Mouse (Mus musculus) forebrain, embryonic 13.5 days (tissue): ENCODE results near the gene Gm7579. TPM values are rescaled to one million over a fixed set of nuclear protein-coding genes. Genes with fewer than 3 reads are reported as not detected.
"Not testable (repeated sequence)": the region's sequence is repeated elsewhere in the genome, so short reads cannot be mapped to it uniquely, and the experiment has no call there.

ENCODE experiments used
- ATAC-seq: fragments of 200-750 bp; cut with Nextera tagmentation; 2 replicates; pipeline ENCODE4 v1.8.0; 2017
- H3K27ac ChIP-seq: fragments of 300-500 bp; sonication (generic); 2 replicates; pipeline ENCODE4 v1.5.1; 2015; ENCODE audit warnings: inconsistent platforms, mild to moderate bottlenecking, moderate library complexity
- H3K27me3 ChIP-seq: fragments of 300-500 bp; sonication (generic); 2 replicates; pipeline ENCODE4 v1.6.1; 2015; ENCODE audit warnings: mild to moderate bottlenecking, inconsistent platforms
- H3K36me3 ChIP-seq: fragments of 300-500 bp; sonication (generic); 2 replicates; pipeline ENCODE4 v1.6.1; 2015; ENCODE audit warnings: mild to moderate bottlenecking, inconsistent platforms; ENCODE audit not compliant: poor library complexity, severe bottlenecking
- H3K4me1 ChIP-seq: fragments of 300-500 bp; sonication (generic); 2 replicates; pipeline ENCODE4 v1.6.1; 2015; ENCODE audit warnings: inconsistent platforms
- H3K4me2 ChIP-seq: fragments of 300-500 bp; sonication (generic); 2 replicates; pipeline ENCODE4 v1.6.1; 2015; ENCODE audit warnings: inconsistent platforms, mild to moderate bottlenecking, moderate library complexity
- H3K4me3 ChIP-seq: fragments of 300-500 bp; sonication (generic); 2 replicates; pipeline ENCODE4 v1.5.1; 2015; ENCODE audit warnings: mild to moderate bottlenecking, inconsistent platforms
- H3K9ac ChIP-seq: fragments of 300-500 bp; sonication (generic); 2 replicates; pipeline ENCODE4 v1.6.1; 2015; ENCODE audit warnings: mild to moderate bottlenecking, inconsistent platforms
- H3K9me3 ChIP-seq: fragments of 300-500 bp; sonication (generic); replicated peaks from 2 replicates; pipeline ENCODE4 v1.6.1; 2016; ENCODE audit warnings: inconsistent platforms
- WGBS: fragments of 180-500 bp; shearing (Covaris S2); methylation state at CpG from one replicate; pipeline ENCODE4 v1.1.7; 2015; 5-methylcytosine and 5-hydroxymethylcytosine counted together
- polyA plus RNA-seq: library from polyadenylated mRNA; unstranded; fragments of >200 nt; fragmentation: Nextera tagmentation; extraction: Ambion mirVana; gene quantifications from 2 replicates; pipeline ENCODE4 v1.2.1, GENCODE M21; 2015

Gm7579 gene
- polyA plus RNA-seq: not detected in 2 replicates

DNA sequence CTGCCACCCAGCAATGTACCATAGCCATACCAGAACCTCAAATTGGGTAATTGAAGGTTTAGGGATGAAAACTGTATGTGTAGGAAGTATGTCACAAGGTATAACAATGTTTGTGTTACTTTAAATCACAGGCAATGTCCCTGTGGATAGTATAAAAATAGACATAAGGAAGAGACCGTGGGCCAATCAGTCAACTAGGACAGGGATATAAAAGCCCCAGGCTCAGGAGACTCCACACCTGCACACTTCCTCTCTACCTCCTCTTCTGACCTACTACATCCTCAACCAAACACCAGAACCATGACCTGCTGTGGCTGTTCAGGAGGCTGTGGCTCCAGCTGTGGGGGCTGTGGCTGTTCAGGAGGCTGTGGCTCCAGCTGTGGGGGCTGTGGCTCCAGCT lies at the start of gene Gm7579:
Gene Gm7579 (plus strand): TSS at position 301 of the 400 bp plus-strand sequence.
- Histone ChIP-seq H3K4me1 (no peaks in the 10 kb centered on the region), H3K4me3 (no peak within 1 kb of the TSS), H3K27ac (no peak within 1 kb of the TSS), H3K9me3 (no peaks in the 10 kb centered on the region), H3K36me3 (no peaks in the 10 kb centered on the region), H3K27me3 (no peaks in the 10 kb centered on the region), H3K9ac (no peak within 1 kb of the TSS), H3K4me2 (no peak within 1 kb of the TSS)
- 75% methylated on average over 1 of the region's 1 CpGs for WGBS
- no peak for ATAC-seq

DNA sequence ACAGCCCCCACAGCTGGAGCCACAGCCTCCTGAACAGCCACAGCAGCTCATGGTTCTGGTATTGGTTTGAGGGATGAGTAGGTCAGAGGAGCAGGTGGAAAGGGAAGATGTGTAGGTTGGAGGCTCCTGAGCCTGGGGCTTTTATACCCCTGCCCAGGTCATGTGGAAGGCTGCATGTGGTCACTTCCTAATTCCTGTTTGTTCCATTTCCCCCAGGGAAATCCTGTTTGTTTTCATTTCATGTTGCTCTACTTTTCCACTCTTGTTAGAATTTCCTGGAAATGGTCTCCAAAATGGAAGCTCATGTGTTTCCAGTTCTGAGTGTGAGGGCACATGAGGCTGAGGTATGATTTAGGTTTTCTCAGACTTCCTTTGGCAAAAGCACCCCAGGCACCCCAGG lies 46.0 kb upstream of the Gm7579 start, which contains the start of gene Gm4553:
Gene Gm4553 (minus strand): TSS at position 101 of the 400 bp plus-strand sequence.
- H3K27me3 ChIP-seq, H3K4me2 ChIP-seq, H3K9ac ChIP-seq, H3K27ac ChIP-seq, H3K36me3 ChIP-seq, H3K9me3 ChIP-seq, H3K4me3 ChIP-seq, ATAC-seq, H3K4me1 ChIP-seq: not testable (repeated sequence)

DNA sequence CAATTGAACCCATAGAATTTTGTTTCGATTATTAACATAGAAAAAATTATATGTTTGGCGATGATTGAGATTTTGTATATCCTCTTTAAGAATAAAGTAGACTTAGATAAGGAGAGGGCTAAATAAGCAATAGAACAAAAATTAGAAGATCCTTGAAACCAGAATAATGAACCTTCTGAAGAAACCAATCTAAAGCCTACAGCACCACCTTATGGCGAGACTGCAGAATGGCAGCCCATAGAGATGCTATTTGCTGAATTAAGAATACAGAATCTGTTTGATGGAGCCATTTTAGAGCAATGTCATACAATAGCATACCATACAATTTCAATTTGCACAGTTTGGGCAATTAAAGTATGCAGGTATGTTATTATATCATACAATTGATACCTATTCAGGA lies 41.8 kb upstream of the Gm7579 start:
- Histone ChIP-seq H3K9ac (no peak overlapping the region), H3K27ac (no peak overlapping the region), H3K36me3 (no peaks in the 10 kb centered on the region), H3K4me1 (no peaks in the 10 kb centered on the region), H3K4me2 (no peak overlapping the region), H3K4me3 (no peak overlapping the region), H3K9me3 (no peaks in the 10 kb centered on the region), H3K27me3 (no peaks in the 10 kb centered on the region)
- ATAC-seq: no peak
- 49% methylated on average over 3 of the region's 3 CpGs for WGBS

DNA sequence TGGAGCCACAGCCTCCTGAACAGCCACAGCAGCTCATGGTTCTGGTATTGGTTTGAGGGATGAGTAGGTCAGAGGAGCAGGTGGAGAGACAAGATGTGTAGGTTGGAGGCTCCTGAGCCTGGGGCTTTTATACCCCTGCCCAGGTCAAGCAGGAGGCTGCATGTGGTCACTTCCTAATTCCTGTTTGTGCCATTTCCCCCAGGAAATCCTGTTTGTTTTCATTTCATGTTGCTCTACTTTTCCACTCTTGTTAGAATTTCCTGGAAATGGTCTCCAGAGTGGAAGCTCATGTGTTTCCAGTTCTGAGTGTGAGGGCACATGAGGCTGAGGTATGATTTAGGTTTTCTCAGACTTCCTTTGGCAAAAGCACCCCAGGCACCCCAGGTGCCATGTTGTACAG lies 35.8 kb upstream of the Gm7579 start, which contains the start of gene Krtap5-2:
Gene Krtap5-2 (minus strand): TSS at position 101 of the 400 bp plus-strand sequence.
- H3K4me2 ChIP-seq, H3K9me3 ChIP-seq, H3K4me3 ChIP-seq, H3K36me3 ChIP-seq, H3K9ac ChIP-seq, H3K27ac ChIP-seq, H3K4me1 ChIP-seq, ATAC-seq, H3K27me3 ChIP-seq: not testable (repeated sequence)

DNA sequence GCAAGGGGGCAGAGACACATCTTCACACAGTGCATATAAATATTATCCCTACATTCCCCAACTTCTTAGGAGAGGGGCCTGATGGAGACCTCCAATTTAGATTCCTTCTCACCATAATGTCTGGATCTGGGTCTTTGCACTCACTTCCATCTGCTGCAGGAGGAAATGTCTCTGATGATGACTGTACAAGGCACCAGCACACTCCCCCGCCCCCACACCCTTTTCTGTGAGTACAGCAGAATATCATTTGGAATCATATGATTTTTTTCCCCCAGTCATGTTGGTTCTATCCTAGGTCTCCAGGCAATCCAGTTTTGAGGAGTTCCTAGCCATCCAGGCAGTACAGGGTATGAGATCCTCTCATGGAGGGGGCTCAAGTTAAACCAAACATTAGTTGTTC lies 33.0 kb upstream of the Gm7579 start:
- Histone ChIP-seq H3K4me3 (no peak overlapping the region), H3K9me3 (no peaks in the 10 kb centered on the region), H3K36me3 (no peaks in the 10 kb centered on the region), H3K4me1 (no peaks in the 10 kb centered on the region), H3K9ac (no peak overlapping the region), H3K27ac (no peak overlapping the region), H3K27me3 (no peaks in the 10 kb centered on the region), H3K4me2 (no peak overlapping the region)
- ATAC-seq: no peak
- 80% methylated on average over 1 of the region's 1 CpGs for WGBS

DNA sequence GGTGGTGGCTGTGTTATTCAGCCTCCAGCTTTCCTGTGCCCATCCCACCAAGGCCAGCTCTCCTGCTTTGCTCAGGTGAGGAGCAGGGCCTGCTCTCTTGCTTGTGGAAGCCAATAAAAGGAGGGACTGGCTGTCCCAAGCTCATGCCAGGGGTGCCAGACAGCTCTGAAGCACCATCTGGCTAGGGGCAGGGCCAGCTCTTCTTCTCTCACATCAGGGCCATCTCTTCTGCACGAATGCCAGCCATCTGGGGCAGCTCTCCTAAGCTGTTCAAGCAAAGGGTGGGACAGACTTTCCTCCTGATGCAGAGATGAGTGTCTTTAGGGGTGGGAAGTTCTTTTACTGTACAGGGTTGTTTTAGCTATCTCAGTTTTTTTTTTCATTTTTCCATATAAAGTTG lies 30.6 kb upstream of the Gm7579 start:
- no peak for ATAC-seq
- H3K36me3 ChIP-seq: no peaks in the 10 kb centered on the region
- H3K4me3 ChIP-seq: no peak overlapping the region
- WGBS: 43% methylated on average over 1 of the region's 1 CpGs
- no peak overlapping the region for H3K27ac ChIP-seq
- H3K9ac ChIP-seq: no peak overlapping the region
- no peak overlapping the region for H3K4me2 ChIP-seq
- H3K27me3 ChIP-seq: no peaks in the 10 kb centered on the region
- no peaks in the 10 kb centered on the region for H3K4me1 ChIP-seq
- no peaks in the 10 kb centered on the region for H3K9me3 ChIP-seq

DNA sequence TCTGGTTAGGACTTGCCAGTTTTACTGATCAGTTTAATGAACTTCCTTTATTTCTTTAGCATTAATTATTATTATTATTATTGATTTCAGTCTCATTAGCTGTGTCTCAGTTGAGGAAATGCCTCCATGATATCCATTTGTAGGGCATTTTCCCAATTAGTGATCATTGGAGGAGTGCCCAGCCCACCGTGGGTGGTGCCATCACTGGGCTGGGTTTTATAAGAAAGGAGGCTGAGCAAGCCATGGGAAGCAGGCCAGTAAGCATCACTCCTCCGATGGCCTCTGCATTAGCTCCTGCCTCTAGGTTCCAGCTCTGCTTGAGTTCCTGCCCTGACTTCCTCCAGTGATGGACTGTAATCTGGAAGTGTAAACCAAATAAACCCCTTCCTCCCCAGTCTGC lies 23.5 kb upstream of the Gm7579 start:
- H3K9me3 ChIP-seq: no peaks in the 10 kb centered on the region
- no peaks in the 10 kb centered on the region for H3K4me1 ChIP-seq
- H3K27ac ChIP-seq: no peak overlapping the region
- 52% methylated on average over 2 of the region's 2 CpGs for WGBS
- H3K4me3 ChIP-seq: no peak overlapping the region
- H3K36me3 ChIP-seq: no peaks in the 10 kb centered on the region
- no peak overlapping the region for H3K9ac ChIP-seq
- peaks cover 8% of the 10 kb centered on the region; the same call in 1 of the 2 replicates for H3K27me3 ChIP-seq
- H3K4me2 ChIP-seq: no peak overlapping the region
- ATAC-seq: no peak

DNA sequence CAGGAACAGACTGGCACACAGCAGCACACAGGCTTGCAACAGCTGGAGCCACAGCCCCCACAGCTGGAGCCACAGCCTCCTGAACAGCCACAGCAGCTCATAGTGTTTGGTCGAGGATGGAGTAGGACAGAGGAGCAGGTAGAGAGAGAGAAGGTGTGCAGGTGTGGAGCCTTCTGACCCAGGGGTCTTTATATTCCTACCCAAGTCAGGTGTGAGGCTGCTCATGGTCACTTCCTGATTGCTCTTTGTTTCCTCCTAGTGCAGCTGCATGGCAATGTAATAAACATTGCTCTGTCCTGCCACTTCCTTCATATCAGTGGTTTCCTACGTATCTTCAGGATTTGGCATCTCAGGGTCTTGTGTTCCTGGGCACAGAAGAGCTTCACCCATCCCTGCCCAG lies 21.4 kb upstream of the Gm7579 start, which contains the start of gene Gm10153:
Gene Gm10153 (minus strand): TSS at position 101 of the 400 bp plus-strand sequence.
- Histone ChIP-seq H3K9ac (no peak within 1 kb of the TSS), H3K27me3 (peaks cover 8% of the 10 kb centered on the region; the same call in 1 of the 2 replicates), H3K4me3 (no peak within 1 kb of the TSS), H3K27ac (no peak within 1 kb of the TSS), H3K36me3 (no peaks in the 10 kb centered on the region), H3K4me1 (no peaks in the 10 kb centered on the region), H3K4me2 (no peak within 1 kb of the TSS), H3K9me3 (no peaks in the 10 kb centered on the region)
- ATAC-seq: no peak
- 61% methylated on average over 2 of the region's 2 CpGs for WGBS

DNA sequence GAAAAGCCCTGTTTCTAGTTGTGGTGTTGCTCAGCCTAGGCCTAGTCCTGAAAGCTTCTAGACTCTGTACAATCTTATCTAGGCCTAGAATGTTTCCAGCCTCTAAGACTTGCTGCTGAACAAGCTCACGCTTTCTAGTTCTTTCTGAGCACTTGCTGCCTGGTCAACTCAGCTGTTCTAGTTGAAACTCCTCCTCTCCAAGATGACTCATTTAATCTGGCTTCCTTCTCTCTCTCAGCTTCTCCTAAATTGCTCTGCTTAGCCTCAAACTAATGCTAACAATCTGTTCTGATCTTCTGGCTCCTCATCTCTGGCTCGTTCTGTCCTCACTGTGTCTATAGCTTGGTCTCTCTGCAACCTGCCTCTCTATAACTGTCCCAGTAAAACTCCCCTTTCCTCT lies 12.9 kb upstream of the Gm7579 start:
- Histone ChIP-seq H3K27ac (no peak overlapping the region), H3K27me3 (no peaks in the 10 kb centered on the region), H3K9ac (no peak overlapping the region), H3K4me2 (no peak overlapping the region), H3K36me3 (no peaks in the 10 kb centered on the region), H3K4me1 (no peaks in the 10 kb centered on the region), H3K9me3 (no peaks in the 10 kb centered on the region), H3K4me3 (no peak overlapping the region)
- WGBS: 82% methylated on average over 2 of the region's 2 CpGs
- ATAC-seq: no peak

DNA sequence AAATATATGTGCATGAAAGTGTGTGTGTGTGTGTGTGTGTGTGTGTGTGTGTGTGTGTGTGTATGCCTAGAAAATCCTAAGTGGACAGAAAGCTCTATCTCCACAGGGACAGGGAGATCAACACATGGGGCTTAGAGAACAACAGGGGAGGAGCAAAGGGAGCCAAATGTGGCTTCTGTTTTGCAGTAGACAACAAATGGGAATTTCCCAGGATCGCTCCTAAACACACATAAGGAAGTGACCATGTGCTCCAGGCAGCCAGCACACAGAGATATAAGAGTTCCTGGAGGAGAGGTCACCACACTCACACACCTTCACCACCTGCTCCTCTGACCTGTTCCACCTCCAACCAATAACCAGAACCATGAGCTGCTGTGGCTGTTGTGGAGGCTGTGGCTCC lies 10.6 kb upstream of the Gm7579 start, which contains the start of gene Krtap5-3:
Gene Krtap5-3 (plus strand): TSS at position 301 of the 400 bp plus-strand sequence.
- Histone ChIP-seq H3K4me2 (no peak within 1 kb of the TSS), H3K9ac (no peak within 1 kb of the TSS), H3K4me1 (no peaks in the 10 kb centered on the region), H3K4me3 (no peak within 1 kb of the TSS), H3K9me3 (no peaks in the 10 kb centered on the region), H3K36me3 (no peaks in the 10 kb centered on the region), H3K27ac (no peak within 1 kb of the TSS), H3K27me3 (no peaks in the 10 kb centered on the region)
- ATAC-seq: no peak
- WGBS: 75% methylated on average over 1 of the region's 1 CpGs

DNA sequence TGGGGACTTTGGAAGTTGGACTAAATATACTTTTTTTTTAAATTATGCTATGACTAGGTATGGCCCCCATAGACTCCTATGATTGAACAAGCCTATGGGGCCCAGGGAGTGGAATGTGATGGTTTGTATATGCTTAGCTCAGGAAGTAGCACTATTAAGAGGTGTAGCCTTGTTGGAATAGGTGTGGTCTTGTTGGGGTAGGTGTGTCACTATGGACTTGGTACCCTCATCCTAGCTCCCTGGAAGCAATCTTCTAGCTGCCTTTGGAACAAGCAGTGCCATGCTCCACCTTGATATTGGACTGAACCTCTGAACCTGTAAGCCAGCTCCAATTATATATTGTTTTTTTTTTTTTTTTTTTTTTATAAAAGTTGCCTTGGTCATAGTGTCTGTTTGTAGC lies 6.2 kb upstream of the Gm7579 start:
- no peaks in the 10 kb centered on the region for H3K36me3 ChIP-seq
- no peaks in the 10 kb centered on the region for H3K9me3 ChIP-seq
- H3K27ac ChIP-seq: no peak overlapping the region
- no peak overlapping the region for H3K4me3 ChIP-seq
- H3K27me3 ChIP-seq: no peaks in the 10 kb centered on the region
- H3K4me1 ChIP-seq: no peaks in the 10 kb centered on the region
- H3K9ac ChIP-seq: no peak overlapping the region
- no peak for ATAC-seq
- no peak overlapping the region for H3K4me2 ChIP-seq

DNA sequence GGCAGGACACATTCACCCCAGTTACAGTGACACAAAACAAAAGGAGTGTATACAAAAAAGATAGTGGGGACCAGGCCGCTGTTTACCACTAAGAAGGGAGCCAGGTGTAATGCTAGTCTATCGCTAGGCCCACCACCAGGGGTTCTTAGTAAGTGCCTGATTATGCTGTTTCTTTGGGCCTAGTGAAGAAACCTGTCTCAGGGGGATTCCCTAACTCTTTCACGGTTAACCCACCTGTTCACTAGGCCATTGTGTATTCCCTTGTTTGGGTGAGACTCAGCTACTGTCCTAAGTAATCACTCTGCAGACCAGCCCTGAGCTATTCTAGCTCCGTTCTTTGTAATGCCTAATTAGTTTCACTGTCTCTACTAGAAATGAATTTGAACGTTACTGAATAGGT lies 4.8 kb upstream of the Gm7579 start:
- H3K4me3 ChIP-seq, H3K4me1 ChIP-seq, H3K9me3 ChIP-seq, ATAC-seq, H3K4me2 ChIP-seq, H3K27ac ChIP-seq, H3K27me3 ChIP-seq, H3K9ac ChIP-seq, H3K36me3 ChIP-seq: not testable (repeated sequence)
- WGBS: 71% methylated on average over 5 of the region's 5 CpGs

DNA sequence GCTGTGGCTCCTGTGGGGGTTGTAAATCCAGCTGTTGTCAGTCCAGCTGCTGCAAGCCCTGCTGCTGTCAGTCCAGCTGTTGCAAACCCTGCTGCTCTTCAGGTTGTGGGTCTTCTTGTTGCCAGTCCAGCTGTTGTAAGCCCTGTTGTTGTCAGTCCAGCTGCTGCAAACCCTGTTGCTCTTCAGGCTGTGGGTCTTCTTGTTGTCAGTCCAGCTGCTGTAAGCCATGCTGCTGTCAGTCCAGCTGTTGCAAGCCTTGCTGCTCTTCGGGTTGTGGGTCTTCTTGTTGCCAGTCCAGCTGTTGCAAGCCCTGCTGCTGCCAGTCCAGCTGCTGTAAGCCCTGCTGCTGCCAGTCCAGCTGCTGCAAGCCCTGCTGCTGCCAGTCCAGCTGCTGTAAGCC lies 477 bp downstream of the Gm7579 start:
- H3K4me1 ChIP-seq, ATAC-seq, H3K4me2 ChIP-seq, H3K36me3 ChIP-seq, H3K9me3 ChIP-seq, H3K4me3 ChIP-seq, H3K9ac ChIP-seq, H3K27me3 ChIP-seq, H3K27ac ChIP-seq: not testable (repeated sequence)
- WGBS: 76% methylated on average over 1 of the region's 1 CpGs
